Mouse (Mus musculus) midbrain, embryonic 11.5 days (tissue): ENCODE results near the gene Rex1bd. TPM values are rescaled to one million over a fixed set of nuclear protein-coding genes. Genes with fewer than 3 reads are reported as not detected.

Source experiments
- ATAC-seq: fragments of 200-750 bp; cut with Nextera tagmentation; 2 replicates; pipeline ENCODE4 v1.8.0; 2017; ENCODE audit warnings: moderate TSS enrichment, moderate library complexity; ENCODE audit not compliant: low FRiP score
- DNase-seq: peaks from one replicate; pipeline ENCODE4 v3.0.0; 2015; ENCODE audit warnings: low spot score; ENCODE audit errors: missing footprints
- H3K27ac ChIP-seq: fragments of 300-500 bp; sonication (generic); 2 replicates; pipeline ENCODE4 v1.5.1; 2014; ENCODE audit warnings: low read depth, low read length
- H3K27me3 ChIP-seq: fragments of 300-500 bp; sonication (generic); 2 replicates; pipeline ENCODE4 v1.6.1; 2014; ENCODE audit warnings: mild to moderate bottlenecking, low read length, moderate library complexity, mixed read lengths; ENCODE audit not compliant: control insufficient read depth, insufficient read depth
- H3K36me3 ChIP-seq: fragments of 300-500 bp; sonication (generic); 2 replicates; pipeline ENCODE4 v1.6.1; 2014; ENCODE audit warnings: mild to moderate bottlenecking, low read length, moderate library complexity, mixed read lengths; ENCODE audit not compliant: control insufficient read depth, insufficient read depth
- H3K4me1 ChIP-seq: fragments of 300-500 bp; sonication (generic); 2 replicates; pipeline ENCODE4 v1.6.1; 2014; ENCODE audit warnings: low read length; ENCODE audit not compliant: control insufficient read depth, insufficient read depth
- H3K4me2 ChIP-seq: fragments of 300-500 bp; sonication (generic); 2 replicates; pipeline ENCODE4 v1.6.1; 2014; ENCODE audit warnings: mild to moderate bottlenecking, moderate library complexity
- H3K4me3 ChIP-seq: fragments of 300-500 bp; sonication (generic); 2 replicates; pipeline ENCODE4 v1.5.1; 2014; ENCODE audit warnings: low read depth, low read length
- H3K9ac ChIP-seq: fragments of 300-500 bp; sonication (generic); 2 replicates; pipeline ENCODE4 v1.6.1; 2014; ENCODE audit warnings: low read length
- H3K9me3 ChIP-seq: fragments of 300-500 bp; sonication (generic); 2 replicates; pipeline ENCODE4 v1.6.1; 2016; ENCODE audit warnings: low read length; ENCODE audit not compliant: control insufficient read depth
- WGBS: fragments of 180-500 bp; shearing (Covaris S2); extraction: QIAGEN DNeasy Blood & Tissue Kit; methylation state at CpG from one replicate; pipeline ENCODE4 v1.1.7; 2014; 5-methylcytosine and 5-hydroxymethylcytosine counted together
- polyA plus RNA-seq: library from polyadenylated mRNA; unstranded; fragments of >200 nt; fragmentation: Nextera tagmentation; extraction: Ambion mirVana; gene quantifications from 2 replicates; pipeline ENCODE4 v1.2.1, GENCODE M21; 2014

The Rex1bd gene
- polyA plus RNA-seq, 1 experiment from 2014 or later = 129 TPM

DNA sequence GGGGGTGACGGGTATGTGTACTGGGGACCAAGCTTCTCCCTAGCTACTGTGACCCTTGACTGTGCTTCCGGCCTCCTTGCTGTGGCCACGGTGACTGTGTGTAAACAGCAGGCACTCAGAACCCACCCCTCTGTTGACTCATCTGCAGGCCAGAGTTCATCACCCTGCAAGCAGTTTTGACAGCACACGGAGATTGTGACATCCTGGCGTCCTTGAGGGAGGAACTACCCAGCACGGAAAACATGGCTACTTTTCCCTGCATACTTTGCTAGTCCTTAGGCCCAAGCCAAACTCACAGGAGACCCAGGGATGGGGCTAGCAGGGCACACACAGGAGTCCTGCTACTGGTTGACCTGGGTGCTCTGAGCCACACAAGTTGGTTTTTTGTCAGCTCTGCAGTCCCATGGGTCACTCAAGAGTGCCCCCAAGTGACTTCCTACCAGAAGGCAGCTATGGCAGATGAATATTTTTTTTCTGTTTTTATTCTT is 37.7 kb upstream of the Rex1bd start:
- Histone ChIP-seq H3K4me2 (no peak overlapping the region), H3K36me3 (no peaks in the 10 kb centered on the region), H3K9me3 (no peaks in the 10 kb centered on the region), H3K27me3 (no peaks in the 10 kb centered on the region), H3K4me1 (peaks cover 15% of the 10 kb centered on the region), H3K9ac (no peak overlapping the region), H3K27ac (no peak overlapping the region), H3K4me3 (no peak overlapping the region)
- WGBS = 66% methylated on average over 6 of the region's 6 CpGs
- DNase-seq (peak; percentile 83), ATAC-seq (no peak)

DNA sequence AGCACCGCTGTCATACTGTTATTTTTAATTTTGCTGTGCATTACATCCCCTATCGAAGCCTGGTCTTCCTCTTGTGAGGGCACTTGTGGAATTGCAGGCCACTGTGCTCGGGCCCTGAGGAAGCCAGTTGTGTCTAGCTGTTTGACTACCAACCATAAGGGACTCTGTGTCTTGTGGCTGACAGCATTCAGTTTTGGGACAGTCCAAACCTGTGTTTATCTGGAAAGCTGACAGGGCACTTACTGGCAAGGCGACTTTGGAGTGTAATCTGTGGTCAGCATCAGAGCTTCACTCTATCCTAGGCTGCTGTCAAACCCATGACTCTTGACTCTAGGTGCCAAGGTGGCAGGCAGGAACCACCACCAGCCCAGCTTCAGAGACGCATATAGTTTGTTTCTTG is 34.5 kb upstream of the Rex1bd start:
- WGBS = 79% methylated on average over 5 of the region's 5 CpGs
- no peak for DNase-seq

DNA sequence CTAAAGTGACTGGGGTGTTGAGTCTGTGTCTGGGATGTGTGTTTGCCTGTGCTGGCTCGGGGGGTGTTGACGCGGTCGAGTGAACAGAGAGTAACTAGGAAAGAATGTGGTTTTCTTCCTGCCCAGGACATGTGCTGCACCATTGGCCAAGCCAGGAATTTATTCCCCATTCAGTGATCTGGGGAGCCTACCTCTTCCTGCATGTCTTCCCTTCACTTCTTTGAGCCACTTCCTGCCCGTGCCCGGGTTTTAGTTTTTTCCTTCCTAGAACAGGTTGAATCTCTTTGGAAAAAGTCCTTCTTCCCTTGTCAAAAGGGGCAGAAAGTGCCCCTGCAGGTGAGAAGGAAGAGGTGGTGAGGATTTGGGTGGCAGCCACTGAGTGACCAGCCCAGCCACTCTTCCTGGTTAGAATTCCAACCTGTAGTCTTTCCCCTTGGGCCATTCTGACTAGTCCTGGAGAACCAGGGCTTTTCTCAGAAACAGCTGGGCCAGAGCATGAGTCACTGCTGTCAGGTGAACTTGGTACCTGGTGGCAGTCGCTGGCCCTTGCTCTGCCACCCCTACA is 34.0 kb upstream of the Rex1bd start:
- Histone ChIP-seq H3K4me1 (peaks cover 20% of the 10 kb centered on the region), H3K27ac (no peak overlapping the region), H3K9ac (peak overlapping the region; percentile 90), H3K4me2 (peak overlapping the region; percentile 91), H3K27me3 (no peaks in the 10 kb centered on the region), H3K4me3 (peak overlapping the region; percentile 78), H3K9me3 (no peaks in the 10 kb centered on the region), H3K36me3 (peaks cover 3% of the 10 kb centered on the region; the same call in 1 of the 2 replicates)
- WGBS = 61% methylated on average over 7 of the region's 7 CpGs
- DNase-seq (no peak), ATAC-seq (no peak)

More for the DNA sequence above, 34.5 kb upstream of the Rex1bd start:
- Histone ChIP-seq H3K9me3 (no peaks in the 10 kb centered on the region), H3K4me3 (no peak overlapping the region; the same call in 1 of the 2 replicates), H3K27me3 (no peaks in the 10 kb centered on the region), H3K27ac (no peak overlapping the region), H3K9ac (no peak overlapping the region), H3K4me1 (peaks cover 20% of the 10 kb centered on the region), H3K36me3 (peaks cover 3% of the 10 kb centered on the region; the same call in 1 of the 2 replicates), H3K4me2 (peak overlapping the region; percentile 91)
- ATAC-seq = no peak

DNA sequence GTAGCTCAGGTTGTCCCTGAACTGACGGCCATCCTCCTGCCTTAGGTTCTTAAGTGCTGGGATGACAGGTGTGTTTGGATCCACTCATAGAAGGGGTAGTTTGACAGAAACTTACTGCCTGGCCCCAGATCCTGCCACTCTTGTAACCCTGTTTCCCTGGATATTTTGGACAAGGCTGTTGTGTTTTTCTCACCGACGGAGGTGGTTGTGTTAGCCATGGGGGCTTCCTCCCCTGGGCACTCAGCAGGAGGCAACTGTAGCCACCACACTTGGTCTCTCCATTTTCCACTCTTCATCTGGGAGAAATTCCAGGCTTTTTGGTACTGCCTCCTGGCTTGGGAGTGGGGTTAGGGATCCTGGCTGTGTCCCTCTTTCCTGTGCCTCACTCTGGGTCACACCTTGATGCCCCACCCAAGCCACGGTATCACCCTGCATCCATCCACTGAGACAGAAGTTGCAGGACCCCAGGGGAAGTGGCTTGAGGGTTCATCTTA is 33.5 kb upstream of the Rex1bd start:
- ATAC-seq = no peak
- H3K4me1 ChIP-seq = peaks cover 20% of the 10 kb centered on the region
- peak overlapping the region; percentile 91 for H3K4me2 ChIP-seq
- H3K27me3 ChIP-seq = no peaks in the 10 kb centered on the region
- no peak overlapping the region for H3K27ac ChIP-seq
- H3K36me3 ChIP-seq = peaks cover 6% of the 10 kb centered on the region; the same call in 1 of the 2 replicates
- DNase-seq = no peak
- 12% methylated on average over 4 of the region's 4 CpGs for WGBS
- H3K9me3 ChIP-seq = no peaks in the 10 kb centered on the region
- peak overlapping the region; percentile 90 for H3K9ac ChIP-seq
- H3K4me3 ChIP-seq = peak overlapping the region; percentile 78

DNA sequence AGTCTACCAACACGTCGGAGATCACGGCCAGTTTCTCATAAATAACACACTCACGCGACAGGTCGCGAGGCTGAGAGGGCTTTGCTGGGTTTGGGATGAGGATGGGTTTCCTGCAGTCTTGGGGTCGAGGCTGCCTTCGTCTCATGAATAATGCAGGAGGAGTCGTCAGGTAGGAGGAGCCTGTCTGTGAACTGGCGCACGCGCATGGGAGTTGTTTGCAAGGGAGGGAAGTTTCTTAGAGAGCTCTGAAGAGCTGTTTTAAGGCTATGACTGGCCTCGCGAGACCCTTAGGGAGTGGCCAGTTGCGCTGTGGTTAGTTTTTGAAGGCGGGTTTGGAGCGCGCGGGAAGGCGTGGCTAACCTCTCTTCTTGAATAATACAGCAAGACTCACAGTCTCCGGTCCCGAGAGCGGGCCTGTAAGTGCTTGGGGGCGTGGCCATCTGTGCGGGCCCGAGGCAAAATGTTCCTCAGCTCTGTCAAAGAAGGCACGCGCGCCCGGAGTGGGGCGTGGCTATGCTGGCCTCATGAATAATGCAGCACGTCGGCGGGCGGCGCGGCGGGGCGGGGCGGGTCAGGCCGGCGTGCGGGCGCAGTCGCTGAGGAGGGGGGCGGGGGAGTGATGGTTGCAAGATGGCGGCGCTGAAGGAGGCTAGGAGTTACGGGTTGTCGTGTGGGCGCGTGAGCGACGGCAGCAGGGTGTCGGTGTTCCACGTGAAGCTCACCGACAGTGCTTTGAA is 32.7 kb upstream of the Rex1bd start, which contains the start of gene Ell:
Gene Ell (plus strand): TSS at position 381 of the 737 bp plus-strand sequence.
- peak within 1 kb of the TSS; percentile 90 for H3K9ac ChIP-seq
- H3K4me3 ChIP-seq = peak within 1 kb of the TSS; percentile 78
- H3K4me2 ChIP-seq = peak within 1 kb of the TSS; percentile 91
- H3K4me1 ChIP-seq = peaks cover 20% of the 10 kb centered on the region
- ATAC-seq (peak; percentile 87), DNase-seq (peak; percentile 100)
- no peaks in the 10 kb centered on the region for H3K9me3 ChIP-seq
- WGBS = under 1% methylated on average over 58 of the region's 58 CpGs
- peaks cover 8% of the 10 kb centered on the region; the same call in 1 of the 2 replicates for H3K36me3 ChIP-seq
- peak within 1 kb of the TSS; percentile 88 for H3K27ac ChIP-seq
- no peaks in the 10 kb centered on the region for H3K27me3 ChIP-seq

DNA sequence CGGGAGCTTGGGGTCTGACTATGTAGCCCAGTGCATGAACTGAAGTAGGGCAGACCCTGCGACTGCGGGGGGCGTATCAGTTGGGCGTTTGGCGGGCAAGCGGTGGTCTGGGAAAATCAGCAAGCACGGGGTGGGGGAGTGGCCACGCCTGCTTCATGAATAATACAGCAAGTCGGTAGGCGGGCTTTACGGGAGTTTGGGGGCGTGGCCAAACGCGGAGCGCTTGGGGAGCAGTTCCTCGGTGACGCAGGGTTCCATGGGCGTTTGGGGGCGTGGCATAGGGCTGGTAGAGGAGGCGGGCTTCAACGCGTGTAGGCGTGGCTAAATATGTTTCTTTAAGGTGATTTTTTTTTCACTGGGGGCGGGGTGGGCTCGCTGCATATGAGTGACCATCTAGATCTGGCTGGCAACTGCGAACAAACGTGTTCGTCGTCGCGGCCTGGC is 32.1 kb upstream of the Rex1bd start:
- DNase-seq = peak; percentile 100
- Histone ChIP-seq H3K27me3 (no peaks in the 10 kb centered on the region), H3K4me3 (peak overlapping the region; percentile 78), H3K36me3 (peaks cover 8% of the 10 kb centered on the region; the same call in 1 of the 2 replicates), H3K9ac (peak overlapping the region; percentile 90), H3K9me3 (no peaks in the 10 kb centered on the region), H3K4me2 (peak overlapping the region; percentile 91), H3K27ac (peak overlapping the region; percentile 88), H3K4me1 (peaks cover 20% of the 10 kb centered on the region)
- peak; percentile 83 for ATAC-seq
- WGBS = under 1% methylated on average over 32 of the region's 32 CpGs

DNA sequence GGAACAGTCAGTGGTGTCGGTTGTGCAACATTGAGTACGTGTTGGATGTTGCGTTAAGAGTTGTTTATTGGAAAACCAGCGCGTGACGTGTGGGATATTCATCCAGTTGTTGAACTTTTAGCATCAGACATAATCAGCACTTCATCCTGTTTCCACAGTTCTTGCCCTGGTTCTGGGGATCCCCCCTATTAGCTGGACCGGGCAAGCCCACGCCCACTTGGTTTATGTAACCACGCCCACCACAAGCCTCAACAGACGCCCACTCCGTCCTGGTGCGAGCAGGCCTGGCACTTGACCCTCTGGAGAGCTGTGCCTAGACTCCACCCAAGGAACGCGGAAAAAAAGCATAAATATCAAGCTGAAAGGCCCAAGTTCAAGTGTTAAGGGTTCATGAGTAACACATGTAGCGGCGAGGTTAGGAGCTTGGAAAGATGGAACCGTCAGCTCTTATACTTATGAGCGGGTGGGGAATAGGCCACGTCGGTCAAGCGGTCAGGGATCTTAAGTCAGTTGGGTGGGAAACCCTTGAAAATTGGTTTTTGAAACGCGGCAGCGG is 31.6 kb upstream of the Rex1bd start:
- WGBS = 16% methylated on average over 24 of the region's 24 CpGs
- ATAC-seq (peak; percentile 26), DNase-seq (no peak)
- Histone ChIP-seq H3K4me2 (peak overlapping the region; percentile 91), H3K27ac (peak overlapping the region; percentile 88; the same call in 1 of the 2 replicates), H3K36me3 (peaks cover 8% of the 10 kb centered on the region; the same call in 1 of the 2 replicates), H3K9me3 (no peaks in the 10 kb centered on the region), H3K4me1 (peaks cover 20% of the 10 kb centered on the region), H3K9ac (peak overlapping the region; percentile 90), H3K4me3 (peak overlapping the region; percentile 78), H3K27me3 (no peaks in the 10 kb centered on the region)

DNA sequence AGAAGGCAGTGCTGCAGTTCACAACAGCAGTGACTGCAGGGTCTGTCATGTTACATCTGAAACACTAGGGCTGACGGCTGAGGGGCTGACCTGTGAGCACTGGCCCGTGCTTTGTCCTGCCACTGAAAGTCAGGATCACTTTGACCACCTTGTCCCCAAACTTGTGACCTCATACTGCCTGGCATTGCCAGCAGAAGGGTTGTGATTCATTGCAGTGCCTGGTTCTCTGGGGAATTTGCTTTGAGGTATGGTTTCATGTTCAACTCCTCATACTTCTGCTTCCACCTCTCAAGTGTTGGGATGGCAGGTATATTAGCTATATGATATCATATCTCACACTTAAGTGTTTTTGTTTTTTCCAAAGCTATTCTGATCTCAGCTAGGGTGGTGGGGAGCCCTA is 29.1 kb upstream of the Rex1bd start:
- Histone ChIP-seq H3K4me3 (no peak overlapping the region), H3K36me3 (peaks cover 19% of the 10 kb centered on the region; the same call in 1 of the 2 replicates), H3K4me1 (peaks cover 14% of the 10 kb centered on the region), H3K27ac (no peak overlapping the region), H3K4me2 (no peak overlapping the region), H3K9me3 (no peaks in the 10 kb centered on the region), H3K27me3 (no peaks in the 10 kb centered on the region), H3K9ac (no peak overlapping the region)
- 90% methylated on average over 2 of the region's 2 CpGs for WGBS
- ATAC-seq (no peak), DNase-seq (no peak)
